Mouse (Mus musculus): ENCODE measurements around the gene Oas1a. TPM values are rescaled to one million over a fixed set of nuclear protein-coding genes. Genes with fewer than 3 reads are reported as not detected.
"Not testable (repeated sequence)": the region's sequence is repeated elsewhere in the genome, so short reads cannot be mapped to it uniquely, and the experiment has no call there.

The Oas1a gene
- polyA plus RNA-seq, 1 experiment from 2014 or later, result 1.3 TPM

GRCm38 (mm10) chr5:120898307-120898706 is 9.0 kb downstream of the Oas1a start:
- WGBS, result 86% methylated on average over 6 of the region's 6 CpGs
- H3K4me3 ChIP-seq (ENCODE audit: low read length), result no peak overlapping the region
- H3K27me3 ChIP-seq (replicated peaks; ENCODE audit: control insufficient read depth, insufficient read depth, low read length), result no peaks in the 10 kb centered on the region
- no peak overlapping the region for H3K9ac ChIP-seq (ENCODE audit: low read depth, low read length)
- no peaks in the 10 kb centered on the region for H3K36me3 ChIP-seq (ENCODE audit: control insufficient read depth, insufficient read depth, low read length)
- H3K9me3 ChIP-seq (ENCODE audit: control insufficient read depth, low read length), result 0 out of 2 replicates have a peak, but pooled peaks cover 4% of the 10 kb centered on the region
- H3K4me2 ChIP-seq (ENCODE audit: low read length), result no peak overlapping the region
- H3K4me1 ChIP-seq (ENCODE audit: control insufficient read depth, insufficient read depth, low read depth, low read length), result no peaks in the 10 kb centered on the region
- no peak overlapping the region for H3K27ac ChIP-seq (ENCODE audit: low read depth, low read length)
- no peak for ATAC-seq

DNA sequence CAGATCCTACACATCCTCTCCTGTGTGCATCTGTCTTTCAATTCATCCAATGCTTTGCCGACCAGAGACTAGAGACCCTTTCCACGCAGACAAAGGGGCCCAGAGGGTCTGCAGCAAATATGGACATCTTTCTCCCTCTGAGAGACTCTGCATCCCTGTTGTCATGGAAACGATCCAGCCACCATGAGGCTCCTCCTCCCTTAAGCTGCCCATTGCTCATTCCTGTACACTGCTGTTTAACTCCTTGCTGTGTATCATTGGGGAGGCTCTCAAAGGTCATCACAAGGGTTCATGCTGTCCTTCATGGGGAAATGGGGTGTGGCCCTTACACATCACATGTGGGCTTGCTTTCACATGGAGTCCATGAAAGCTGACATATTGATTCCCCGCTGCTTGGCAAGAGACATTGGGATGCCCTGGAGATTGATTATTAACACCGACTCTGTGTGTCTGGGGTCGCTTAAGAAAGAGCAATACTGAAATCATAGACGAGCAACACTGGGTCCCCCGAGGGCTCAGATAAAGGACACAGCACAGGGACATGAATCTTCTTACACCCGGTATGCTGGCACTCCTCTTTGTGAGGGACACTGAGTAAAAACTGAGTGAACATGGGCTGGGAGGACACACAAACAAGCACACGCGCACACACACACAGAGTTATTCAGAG is 12.0 kb downstream of the Oas1a start:
- H3K4me3 ChIP-seq (ENCODE audit: low read length), result no peak overlapping the region
- H3K9me3 ChIP-seq (ENCODE audit: control insufficient read depth, low read length), result 0 out of 2 replicates have a peak, but pooled peaks cover under 1% of the 10 kb centered on the region
- WGBS, result 77% methylated on average over 11 of the region's 11 CpGs
- H3K27me3 ChIP-seq (replicated peaks; ENCODE audit: control insufficient read depth, insufficient read depth, low read length), result no peaks in the 10 kb centered on the region
- no peak overlapping the region for H3K9ac ChIP-seq (ENCODE audit: low read depth, low read length)
- H3K27ac ChIP-seq (ENCODE audit: low read depth, low read length), result no peak overlapping the region
- no peaks in the 10 kb centered on the region for H3K36me3 ChIP-seq (ENCODE audit: control insufficient read depth, insufficient read depth, low read length)
- H3K4me2 ChIP-seq (ENCODE audit: low read length), result no peak overlapping the region
- H3K4me1 ChIP-seq (ENCODE audit: control insufficient read depth, insufficient read depth, low read depth, low read length), result no peaks in the 10 kb centered on the region
- ATAC-seq, result no peak

GRCm38 (mm10) chr5:120894692-120895091 is 12.6 kb downstream of the Oas1a start:
- not testable (repeated sequence) for H3K27me3 ChIP-seq (replicated peaks; ENCODE audit: control insufficient read depth, insufficient read depth, low read length); ATAC-seq; H3K36me3 ChIP-seq (ENCODE audit: control insufficient read depth, insufficient read depth, low read length); H3K4me1 ChIP-seq (ENCODE audit: control insufficient read depth, insufficient read depth, low read depth, low read length); H3K9me3 ChIP-seq (ENCODE audit: control insufficient read depth, low read length); H3K27ac ChIP-seq (ENCODE audit: low read depth, low read length); H3K9ac ChIP-seq (ENCODE audit: low read depth, low read length); H3K4me3 ChIP-seq (ENCODE audit: low read length); H3K4me2 ChIP-seq (ENCODE audit: low read length)
- WGBS, result 87% methylated on average over 2 of the region's 2 CpGs

DNA sequence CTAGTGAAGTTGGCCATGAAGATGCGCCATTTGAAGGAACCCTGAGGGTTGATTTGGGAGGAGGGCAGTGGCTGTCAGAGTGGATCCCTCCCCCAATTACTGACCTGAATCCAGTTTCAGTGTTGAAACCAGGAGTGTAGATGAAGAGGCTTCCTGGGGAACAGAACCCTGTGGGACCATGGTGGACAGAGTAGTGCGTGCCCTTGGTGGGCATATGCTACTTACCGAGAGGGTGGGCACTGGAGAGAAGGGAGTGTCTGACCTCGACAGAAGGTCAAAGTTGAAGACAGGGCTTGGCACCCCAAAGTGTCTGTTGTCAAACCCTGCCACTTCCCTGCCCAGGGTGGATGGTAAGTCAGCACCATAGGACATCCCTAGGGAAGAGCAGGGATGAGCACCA is 13.5 kb downstream of the Oas1a start:
- H3K4me1 ChIP-seq (ENCODE audit: control insufficient read depth, insufficient read depth, low read depth, low read length); ATAC-seq; H3K36me3 ChIP-seq (ENCODE audit: control insufficient read depth, insufficient read depth, low read length); H3K9me3 ChIP-seq (ENCODE audit: control insufficient read depth, low read length); H3K27me3 ChIP-seq (replicated peaks; ENCODE audit: control insufficient read depth, insufficient read depth, low read length); H3K4me2 ChIP-seq (ENCODE audit: low read length); H3K9ac ChIP-seq (ENCODE audit: low read depth, low read length); H3K4me3 ChIP-seq (ENCODE audit: low read length); H3K27ac ChIP-seq (ENCODE audit: low read depth, low read length): not testable (repeated sequence)
- 97% methylated on average over 4 of the region's 4 CpGs for WGBS

DNA sequence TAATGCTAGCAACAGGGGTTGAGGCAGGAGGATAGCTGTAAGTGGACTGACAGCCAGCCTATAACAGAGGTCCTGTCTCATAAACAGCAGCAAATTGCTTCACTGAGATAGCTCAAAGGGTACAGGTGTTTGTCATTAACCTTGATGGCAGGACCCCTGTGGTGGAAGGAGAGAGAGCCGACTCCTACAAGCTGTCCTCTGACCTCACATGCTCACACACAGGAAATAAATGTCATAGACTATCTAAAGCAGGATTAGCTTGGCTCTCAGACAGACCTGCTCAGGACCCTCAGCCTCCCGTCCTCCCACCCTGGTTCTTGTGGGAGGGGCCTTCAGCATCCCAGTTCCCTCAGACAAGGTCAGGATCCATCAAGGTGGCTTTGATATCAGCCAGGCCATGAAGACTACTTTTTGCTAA is 15.1 kb downstream of the Oas1a start:
- H3K9me3 ChIP-seq (ENCODE audit: control insufficient read depth, low read length), result no peaks in the 10 kb centered on the region
- H3K9ac ChIP-seq (ENCODE audit: low read depth, low read length), result no peak overlapping the region
- no peak overlapping the region for H3K4me2 ChIP-seq (ENCODE audit: low read length)
- H3K4me1 ChIP-seq (ENCODE audit: control insufficient read depth, insufficient read depth, low read depth, low read length), result no peaks in the 10 kb centered on the region
- no peak overlapping the region for H3K27ac ChIP-seq (ENCODE audit: low read depth, low read length)
- no peak overlapping the region for H3K4me3 ChIP-seq (ENCODE audit: low read length)
- H3K27me3 ChIP-seq (replicated peaks; ENCODE audit: control insufficient read depth, insufficient read depth, low read length), result no peaks in the 10 kb centered on the region
- whole genome bisulfite sequencing, result 93% methylated on average over 2 of the region's 2 CpGs
- ATAC-seq, result no peak
- no peaks in the 10 kb centered on the region for H3K36me3 ChIP-seq (ENCODE audit: control insufficient read depth, insufficient read depth, low read length)

DNA sequence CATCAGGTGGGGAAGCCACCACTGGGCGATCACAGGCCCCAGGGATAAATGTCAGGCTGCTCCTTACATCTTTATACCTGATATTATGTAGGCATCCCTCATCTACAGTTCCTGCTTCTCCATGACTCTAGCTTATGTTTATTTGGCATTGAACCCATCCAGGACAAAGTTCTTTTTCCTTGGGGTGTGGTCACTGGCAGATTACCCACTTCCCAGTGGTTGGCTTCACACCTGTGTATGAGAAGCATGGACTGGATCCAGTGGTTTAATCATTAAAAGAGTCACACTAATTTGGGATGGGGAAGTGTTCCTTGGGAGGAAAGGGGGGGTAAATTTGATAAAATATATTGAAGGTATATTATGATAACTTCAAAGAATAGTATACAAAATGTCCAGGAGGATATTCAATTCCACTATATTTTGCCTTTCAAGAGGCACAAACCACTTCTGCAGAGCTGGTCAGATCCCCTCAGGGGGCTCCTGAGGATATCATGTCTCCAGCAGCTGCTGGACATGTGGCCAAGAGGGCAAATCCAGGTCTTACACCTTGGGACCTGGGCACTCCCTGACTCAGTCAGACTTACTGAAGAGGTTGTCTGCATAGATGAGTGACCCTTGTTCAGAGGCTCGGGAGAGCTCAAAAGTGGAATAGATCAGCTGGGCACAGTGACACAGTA is 15.6 kb downstream of the Oas1a start:
- H3K36me3 ChIP-seq (ENCODE audit: control insufficient read depth, insufficient read depth, low read length); H3K4me3 ChIP-seq (ENCODE audit: low read length); H3K9me3 ChIP-seq (ENCODE audit: control insufficient read depth, low read length); H3K4me2 ChIP-seq (ENCODE audit: low read length); H3K9ac ChIP-seq (ENCODE audit: low read depth, low read length); H3K27ac ChIP-seq (ENCODE audit: low read depth, low read length); ATAC-seq; H3K27me3 ChIP-seq (replicated peaks; ENCODE audit: control insufficient read depth, insufficient read depth, low read length); H3K4me1 ChIP-seq (ENCODE audit: control insufficient read depth, insufficient read depth, low read depth, low read length): not testable (repeated sequence)
- WGBS, result 83% methylated on average over 2 of the region's 2 CpGs

- H3K9me3 ChIP-seq (ENCODE audit: control insufficient read depth, low read length), result no peaks in the 10 kb centered on the region
- H3K4me2 ChIP-seq (ENCODE audit: low read length), result no peak overlapping the region
- no peak overlapping the region for H3K4me3 ChIP-seq (ENCODE audit: low read length)
- no peak overlapping the region for H3K27ac ChIP-seq (ENCODE audit: low read depth, low read length)
- H3K36me3 ChIP-seq (ENCODE audit: control insufficient read depth, insufficient read depth, low read length), result no peaks in the 10 kb centered on the region
- 65% methylated on average over 3 of the region's 3 CpGs for WGBS
- no peaks in the 10 kb centered on the region for H3K4me1 ChIP-seq (ENCODE audit: control insufficient read depth, insufficient read depth, low read depth, low read length)
- ATAC-seq, result no peak
- H3K9ac ChIP-seq (ENCODE audit: low read depth, low read length), result no peak overlapping the region
- H3K27me3 ChIP-seq (replicated peaks; ENCODE audit: control insufficient read depth, insufficient read depth, low read length), result no peaks in the 10 kb centered on the region
Observed at GRCm38 (mm10) chr5:120890991-120891390, 16.3 kb downstream of the Oas1a start.

DNA sequence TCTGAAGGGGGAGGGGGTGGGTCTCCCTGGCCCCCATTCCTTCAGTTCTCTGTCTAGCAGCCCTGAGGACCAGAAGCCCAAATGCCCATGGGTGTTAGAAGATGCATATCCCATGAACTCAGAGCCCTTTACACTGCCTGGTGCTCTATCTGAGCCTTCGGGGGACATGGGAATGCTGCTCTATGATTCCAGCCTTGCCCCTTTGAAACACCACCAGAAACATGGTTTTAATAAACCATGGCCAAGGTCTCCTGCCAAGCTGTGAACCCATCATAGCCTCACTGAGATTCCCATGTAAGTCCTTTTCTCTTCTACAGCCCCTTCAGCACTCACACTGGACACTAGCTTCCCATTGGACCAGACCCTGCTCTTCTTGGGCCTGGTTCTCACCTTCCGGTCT is 17.3 kb downstream of the Oas1a start:
- ATAC-seq, result no peak
- Histone ChIP-seq H3K4me2 (ENCODE audit: low read length) (no peak overlapping the region), H3K9ac (ENCODE audit: low read depth, low read length) (no peak overlapping the region), H3K27me3 (replicated peaks; ENCODE audit: control insufficient read depth, insufficient read depth, low read length) (no peaks in the 10 kb centered on the region), H3K36me3 (ENCODE audit: control insufficient read depth, insufficient read depth, low read length) (no peaks in the 10 kb centered on the region), H3K9me3 (ENCODE audit: control insufficient read depth, low read length) (no peaks in the 10 kb centered on the region), H3K4me1 (ENCODE audit: control insufficient read depth, insufficient read depth, low read depth, low read length) (no peaks in the 10 kb centered on the region), H3K27ac (ENCODE audit: low read depth, low read length) (no peak overlapping the region), H3K4me3 (ENCODE audit: low read length) (no peak overlapping the region)
- 87% methylated on average over 2 of the region's 2 CpGs for WGBS

GRCm38 (mm10) chr5:120888294-120888815 is 19.0 kb downstream of the Oas1a start:
- not testable (repeated sequence) for H3K27me3 ChIP-seq (replicated peaks; ENCODE audit: control insufficient read depth, insufficient read depth, low read length); H3K9me3 ChIP-seq (ENCODE audit: control insufficient read depth, low read length); H3K4me1 ChIP-seq (ENCODE audit: control insufficient read depth, insufficient read depth, low read depth, low read length); H3K36me3 ChIP-seq (ENCODE audit: control insufficient read depth, insufficient read depth, low read length); ATAC-seq; H3K4me3 ChIP-seq (ENCODE audit: low read length); H3K9ac ChIP-seq (ENCODE audit: low read depth, low read length); H3K27ac ChIP-seq (ENCODE audit: low read depth, low read length); H3K4me2 ChIP-seq (ENCODE audit: low read length)
- 33% methylated on average over 4 of the region's 4 CpGs for WGBS
